Mouse (Mus musculus) limb, embryonic 10.5 days (tissue): Measurements from ENCODE around the gene Ssxb6. TPM values are rescaled to one million over a fixed set of nuclear protein-coding genes. Genes with fewer than 3 reads are reported as not detected.
"Not testable (repeated sequence)": the region's sequence is repeated elsewhere in the genome, so short reads cannot be mapped to it uniquely, and the experiment has no call there.

Experiments used
- DNase-seq: peaks from one replicate; pipeline ENCODE4 v3.0.0-alpha.2; 2017; ENCODE audit warnings: low spot score
- H3K27ac ChIP-seq: fragments of 300-500 bp; sonication (generic); 2 replicates; pipeline ENCODE4 v1.5.1; 2016; ENCODE audit warnings: mild to moderate bottlenecking
- H3K27me3 ChIP-seq: fragments of 300-500 bp; sonication (generic); 2 replicates; pipeline ENCODE4 v1.6.1; 2016; ENCODE audit warnings: low read depth, mild to moderate bottlenecking; ENCODE audit not compliant: poor library complexity, severe bottlenecking
- H3K36me3 ChIP-seq: fragments of 300-500 bp; sonication (generic); 2 replicates; pipeline ENCODE4 v1.6.1; 2016; ENCODE audit warnings: mild to moderate bottlenecking, moderate library complexity
- H3K4me1 ChIP-seq: fragments of 300-500 bp; sonication (generic); 2 replicates; pipeline ENCODE4 v1.6.1; 2016
- H3K4me3 ChIP-seq: fragments of 300-500 bp; sonication (generic); 2 replicates; pipeline ENCODE4 v1.5.1; 2016; ENCODE audit warnings: mild to moderate bottlenecking, moderate library complexity
- H3K9me3 ChIP-seq: fragments of 300-500 bp; sonication (generic); replicated peaks from 2 replicates; pipeline ENCODE4 v1.6.1; 2016; ENCODE audit warnings: mild to moderate bottlenecking
- WGBS: fragments of 180-500 bp; shearing (Covaris S2); methylation state at CpG from one replicate; pipeline ENCODE4 v1.1.7; 2016; 5-methylcytosine and 5-hydroxymethylcytosine counted together
- polyA plus RNA-seq: library from polyadenylated mRNA; unstranded; fragments of >200 nt; fragmentation: Nextera tagmentation; extraction: Ambion mirVana; gene quantifications from 2 replicates; pipeline ENCODE4 v1.2.1, GENCODE M21; 2016

The Ssxb6 gene
- polyA plus RNA-seq: not detected in 2 replicates

GRCm38 (mm10) chrX:8548155-8548554, at the start of gene Ssxb6:
TSS of gene Ssxb6 (minus strand) at chrX:8548255.
- 82% methylated on average over 4 of the region's 4 CpGs for WGBS
- not testable (repeated sequence) for H3K9me3 ChIP-seq, H3K27ac ChIP-seq, H3K4me3 ChIP-seq, DNase-seq, H3K36me3 ChIP-seq, H3K27me3 ChIP-seq, H3K4me1 ChIP-seq

GRCm38 (mm10) chrX:8591716-8592115, 43.7 kb upstream of the Ssxb6 start, which contains the start of gene Ssxb3:
TSS of gene Ssxb3 (minus strand) at chrX:8591816.
- not testable (repeated sequence) for H3K4me3 ChIP-seq, H3K36me3 ChIP-seq, H3K27ac ChIP-seq, DNase-seq, H3K9me3 ChIP-seq, H3K4me1 ChIP-seq, H3K27me3 ChIP-seq
- 25% methylated on average over 1 of the region's 1 CpGs for WGBS

- Histone ChIP-seq H3K27me3 (no peaks in the 10 kb centered on the region), H3K4me1 (no peaks in the 10 kb centered on the region), H3K36me3 (no peaks in the 10 kb centered on the region), H3K9me3 (no peaks in the 10 kb centered on the region), H3K4me3 (no peak within 1 kb of the TSS), H3K27ac (no peak within 1 kb of the TSS)
- WGBS: 91% methylated on average over 2 of the region's 2 CpGs
- no peak for DNase-seq
Observed at GRCm38 (mm10) chrX:8524854-8525253, 23.2 kb downstream of the Ssxb6 start, which contains the start of gene Gm14459. TSS of gene Gm14459 (minus strand) at chrX:8524954.

Other genes with a start within 250 kb of the Ssxb6 start
- gene Ssxb10, start 220.8 kb downstream of the Ssxb6 start, polyA plus RNA-seq: not detected in 2 replicates
- gene Ssxb9, start 181.3 kb downstream of the Ssxb6 start, polyA plus RNA-seq: not detected in 2 replicates
- not detected in 2 replicates for gene Ssxb1, start 134.9 kb downstream of the Ssxb6 start, polyA plus RNA-seq
- gene Ssxb2, start 86.5 kb downstream of the Ssxb6 start, polyA plus RNA-seq: not detected in 2 replicates
- not detected in 2 replicates for gene Gm14459, start 23.3 kb downstream of the Ssxb6 start, polyA plus RNA-seq
- not detected in 2 replicates for gene Ssxb3, start 43.6 kb upstream of the Ssxb6 start, polyA plus RNA-seq
- not detected in 2 replicates for gene Ssxb8, start 142.6 kb upstream of the Ssxb6 start, polyA plus RNA-seq
- not detected in 2 replicates for gene Ssx9, start 200.2 kb upstream of the Ssxb6 start, polyA plus RNA-seq